Mouse (Mus musculus) neural tube, embryonic 11.5 days (tissue): ENCODE data around the gene Slc25a22. TPM values are rescaled to one million over a fixed set of nuclear protein-coding genes. Genes with fewer than 3 reads are reported as not detected.
A peak's percentile ranks its signal among the peaks of the same experiment; 100 is the strongest.

Source experiments
- ATAC-seq: fragments of 200-750 bp; cut with Nextera tagmentation; 2 replicates; pipeline ENCODE4 v1.8.0; 2017; ENCODE audit warnings: moderate number of reproducible peaks, mild to moderate bottlenecking, moderate TSS enrichment, moderate library complexity; ENCODE audit not compliant: insufficient read depth, low FRiP score, low TSS enrichment
- DNase-seq: peaks from one replicate; pipeline ENCODE4 v3.0.0-alpha.2; 2015; ENCODE audit warnings: low spot score
- H3K27ac ChIP-seq: fragments of 300-500 bp; sonication (generic); 2 replicates; pipeline ENCODE4 v1.5.1; 2014; ENCODE audit warnings: low read depth, mild to moderate bottlenecking, low read length
- H3K27me3 ChIP-seq: fragments of 300-500 bp; sonication (generic); 2 replicates; pipeline ENCODE4 v1.6.1; 2014; ENCODE audit warnings: mild to moderate bottlenecking, low read length, mixed read lengths; ENCODE audit not compliant: control insufficient read depth, insufficient read depth
- H3K36me3 ChIP-seq: fragments of 300-500 bp; sonication (generic); 2 replicates; pipeline ENCODE4 v1.6.1; 2014; ENCODE audit warnings: mild to moderate bottlenecking, low read length, moderate library complexity, mixed read lengths; ENCODE audit not compliant: control insufficient read depth, insufficient read depth
- H3K4me1 ChIP-seq: fragments of 300-500 bp; sonication (generic); 2 replicates; pipeline ENCODE4 v1.6.1; 2014; ENCODE audit warnings: low read length, mixed read lengths; ENCODE audit not compliant: control insufficient read depth, insufficient read depth
- H3K4me2 ChIP-seq: fragments of 300-500 bp; sonication (generic); 2 replicates; pipeline ENCODE4 v1.6.1; 2014; ENCODE audit warnings: low read depth, mild to moderate bottlenecking, moderate library complexity
- H3K4me3 ChIP-seq: fragments of 300-500 bp; sonication (generic); 2 replicates; pipeline ENCODE4 v1.5.1; 2014; ENCODE audit warnings: low read depth, low read length
- H3K9ac ChIP-seq: fragments of 300-500 bp; sonication (generic); 2 replicates; pipeline ENCODE4 v1.6.1; 2014; ENCODE audit warnings: mild to moderate bottlenecking, low read length
- H3K9me3 ChIP-seq: fragments of 300-500 bp; sonication (generic); 2 replicates; pipeline ENCODE4 v1.6.1; 2016; ENCODE audit warnings: low read length; ENCODE audit not compliant: control insufficient read depth
- WGBS: fragments of 180-500 bp; shearing (Covaris S2); extraction: QIAGEN DNeasy Blood & Tissue Kit; methylation state at CpG from one replicate; pipeline ENCODE4 v1.1.7; 2014; 5-methylcytosine and 5-hydroxymethylcytosine counted together
- polyA plus RNA-seq: library from polyadenylated mRNA; unstranded; fragments of >200 nt; fragmentation: Nextera tagmentation; extraction: Ambion mirVana; gene quantifications from 2 replicates; pipeline ENCODE4 v1.2.1, GENCODE M21; 2014

Slc25a22 gene
- 45.2 and 45.8 TPM in 2 replicates for polyA plus RNA-seq

DNA sequence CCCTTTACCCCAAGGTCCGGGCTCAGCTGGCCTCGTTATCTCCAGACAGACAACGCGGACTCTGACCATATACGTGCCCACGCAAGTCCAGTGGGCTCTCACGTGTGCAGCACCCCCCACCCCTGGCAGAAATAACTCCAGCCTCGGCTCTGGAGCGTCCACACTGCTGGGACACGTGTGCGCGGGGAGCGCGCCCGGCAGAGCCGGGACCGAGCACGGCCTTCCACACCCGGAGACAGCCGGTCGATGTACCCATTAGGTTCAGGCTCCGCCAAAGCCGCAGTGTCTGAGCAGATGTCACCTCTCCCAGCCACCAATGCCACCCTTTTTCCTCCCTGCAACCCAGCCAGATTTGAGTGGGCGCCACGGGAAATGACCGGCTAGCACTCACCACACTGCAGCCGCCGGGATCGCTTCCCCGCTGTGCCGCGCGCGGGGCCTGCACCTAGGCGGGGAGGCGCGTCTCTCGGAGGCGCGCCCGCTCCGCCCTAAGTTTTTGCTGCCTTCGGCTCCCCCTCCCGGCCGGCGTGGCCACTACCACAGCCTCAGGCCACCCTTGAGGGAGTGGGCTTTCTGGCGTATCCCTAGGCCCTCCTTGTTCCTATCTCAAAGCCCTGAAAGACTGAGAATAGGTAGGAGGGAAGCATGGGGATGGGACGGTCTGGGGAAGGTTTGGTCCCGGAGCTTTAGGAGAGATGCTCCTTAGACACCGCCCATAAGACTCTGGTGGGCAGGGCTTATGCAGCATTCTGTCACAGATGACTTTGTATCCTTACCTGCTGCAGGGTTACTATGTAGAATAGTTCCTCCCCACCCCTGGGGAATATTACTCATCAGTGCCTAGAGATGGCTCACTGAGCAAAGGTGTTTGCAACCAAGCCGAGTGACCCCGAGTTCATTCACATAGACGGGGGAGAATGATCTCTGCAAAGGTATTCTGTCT, at the start of gene Slc25a22:
Gene Slc25a22, minus strand, starts transcription at position 715 of the 943 bp plus-strand sequence.
- H3K4me1 ChIP-seq: peaks cover 31% of the 10 kb centered on the region
- H3K4me3 ChIP-seq: peak within 1 kb of the TSS; percentile 63
- DNase-seq (peak; percentile 90), ATAC-seq (peak; percentile 68)
- 0 out of 2 replicates have a peak within 1 kb of the TSS, but pooled peaks have one; percentile 23 for H3K27ac ChIP-seq
- H3K9ac ChIP-seq: peak within 1 kb of the TSS; percentile 77
- no peaks in the 10 kb centered on the region for H3K27me3 ChIP-seq
- peaks cover 5% of the 10 kb centered on the region for H3K36me3 ChIP-seq
- WGBS: 7% methylated on average over 53 of the region's 53 CpGs
- H3K9me3 ChIP-seq: no peaks in the 10 kb centered on the region
- peak within 1 kb of the TSS; percentile 85 for H3K4me2 ChIP-seq

DNA sequence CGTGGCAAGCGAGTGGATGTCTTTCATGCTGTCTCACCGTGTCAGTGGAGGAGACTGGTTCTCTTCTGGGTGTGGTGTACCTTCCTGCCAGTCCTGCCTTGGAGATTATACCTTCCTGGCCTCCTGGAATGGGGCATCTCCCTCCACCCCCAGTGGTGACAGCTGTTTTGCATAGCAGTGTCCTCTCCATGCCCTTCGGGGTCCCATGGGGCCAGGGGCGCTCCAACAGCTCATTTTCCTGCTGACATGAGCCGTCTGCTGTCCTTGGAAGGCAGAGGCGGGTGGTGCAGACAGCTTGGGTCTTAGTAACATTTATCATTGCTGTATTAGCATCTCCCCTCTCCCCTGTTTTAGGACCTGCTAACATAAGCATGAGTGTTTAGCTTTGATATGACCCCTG, 49.4 kb upstream of the Slc25a22 start:
- peaks cover 3% of the 10 kb centered on the region; the same call in 1 of the 2 replicates for H3K4me1 ChIP-seq
- no peak for ATAC-seq
- H3K36me3 ChIP-seq: no peaks in the 10 kb centered on the region
- 72% methylated on average over 7 of the region's 7 CpGs for WGBS
- no peak overlapping the region for H3K27ac ChIP-seq
- H3K4me2 ChIP-seq: no peak overlapping the region
- no peak overlapping the region for H3K4me3 ChIP-seq
- no peak for DNase-seq
- H3K27me3 ChIP-seq: peaks cover 6% of the 10 kb centered on the region; the same call in 1 of the 2 replicates
- 0 out of 2 replicates have a peak overlapping the region, but pooled peaks have one; percentile 15 for H3K9ac ChIP-seq
- no peaks in the 10 kb centered on the region for H3K9me3 ChIP-seq

- no peak overlapping the region for H3K9ac ChIP-seq
- 96% methylated on average over 1 of the region's 1 CpGs for WGBS
- no peak overlapping the region for H3K27ac ChIP-seq
- no peak for ATAC-seq
- H3K36me3 ChIP-seq: no peaks in the 10 kb centered on the region
- H3K27me3 ChIP-seq: peaks cover 6% of the 10 kb centered on the region; the same call in 1 of the 2 replicates
- H3K4me2 ChIP-seq: no peak overlapping the region
- H3K4me3 ChIP-seq: no peak overlapping the region
- no peaks in the 10 kb centered on the region for H3K9me3 ChIP-seq
- H3K4me1 ChIP-seq: peaks cover 10% of the 10 kb centered on the region
- no peak for DNase-seq
Observed at GRCm38 (mm10) chr7:141486239-141486638, 48.5 kb upstream of the Slc25a22 start.

DNA sequence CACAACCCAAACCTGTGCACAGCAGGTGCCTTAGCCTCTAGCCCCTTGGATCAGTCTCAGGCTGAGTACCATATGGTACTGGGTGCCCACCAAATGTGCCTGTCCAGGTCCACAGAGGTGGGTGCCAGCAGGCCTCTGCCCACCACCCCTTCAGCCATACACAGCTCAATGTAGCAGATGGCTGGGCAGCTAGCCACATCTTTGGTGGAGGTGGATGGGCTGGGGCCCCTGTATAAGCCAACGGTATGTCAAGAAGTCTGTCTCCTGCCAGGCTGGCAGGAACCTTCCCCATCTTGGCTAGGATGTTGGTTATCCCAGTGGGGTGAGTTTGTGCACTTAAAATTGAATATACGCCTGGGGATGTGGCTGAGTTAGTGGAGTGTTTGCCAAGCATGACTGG, 47.9 kb upstream of the Slc25a22 start:
- Histone ChIP-seq H3K27me3 (peaks cover 6% of the 10 kb centered on the region; the same call in 1 of the 2 replicates), H3K36me3 (no peaks in the 10 kb centered on the region), H3K9ac (no peak overlapping the region), H3K4me1 (peaks cover 13% of the 10 kb centered on the region), H3K4me2 (no peak overlapping the region), H3K9me3 (no peaks in the 10 kb centered on the region), H3K4me3 (no peak overlapping the region), H3K27ac (no peak overlapping the region)
- DNase-seq: no peak
- WGBS: 91% methylated on average over 2 of the region's 2 CpGs
- no peak for ATAC-seq

DNA sequence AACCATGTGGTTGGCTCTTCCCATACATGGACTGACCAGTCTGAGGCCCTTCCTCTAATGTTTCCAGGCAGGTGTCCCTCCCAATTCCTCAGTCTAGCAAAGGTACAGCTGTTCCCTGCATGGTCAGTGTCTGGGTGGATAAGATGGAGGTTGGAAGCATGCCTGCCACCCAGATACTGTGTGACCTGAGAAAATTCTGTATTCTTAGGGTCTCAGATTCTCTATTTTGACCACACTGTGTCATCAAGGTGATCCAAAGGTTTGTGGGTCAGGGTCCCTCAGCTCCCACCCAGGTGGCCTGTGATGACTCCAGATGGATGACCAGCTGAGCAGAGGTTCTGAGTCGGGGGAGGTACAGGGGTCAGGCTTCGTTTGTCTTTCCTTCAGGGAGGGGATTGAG, 47.5 kb upstream of the Slc25a22 start:
- Histone ChIP-seq H3K4me2 (no peak overlapping the region), H3K36me3 (no peaks in the 10 kb centered on the region), H3K9me3 (no peaks in the 10 kb centered on the region), H3K4me1 (peaks cover 13% of the 10 kb centered on the region), H3K27me3 (peaks cover 6% of the 10 kb centered on the region), H3K9ac (no peak overlapping the region), H3K27ac (no peak overlapping the region), H3K4me3 (no peak overlapping the region)
- ATAC-seq: no peak
- WGBS: 84% methylated on average over 2 of the region's 2 CpGs
- no peak for DNase-seq

DNA sequence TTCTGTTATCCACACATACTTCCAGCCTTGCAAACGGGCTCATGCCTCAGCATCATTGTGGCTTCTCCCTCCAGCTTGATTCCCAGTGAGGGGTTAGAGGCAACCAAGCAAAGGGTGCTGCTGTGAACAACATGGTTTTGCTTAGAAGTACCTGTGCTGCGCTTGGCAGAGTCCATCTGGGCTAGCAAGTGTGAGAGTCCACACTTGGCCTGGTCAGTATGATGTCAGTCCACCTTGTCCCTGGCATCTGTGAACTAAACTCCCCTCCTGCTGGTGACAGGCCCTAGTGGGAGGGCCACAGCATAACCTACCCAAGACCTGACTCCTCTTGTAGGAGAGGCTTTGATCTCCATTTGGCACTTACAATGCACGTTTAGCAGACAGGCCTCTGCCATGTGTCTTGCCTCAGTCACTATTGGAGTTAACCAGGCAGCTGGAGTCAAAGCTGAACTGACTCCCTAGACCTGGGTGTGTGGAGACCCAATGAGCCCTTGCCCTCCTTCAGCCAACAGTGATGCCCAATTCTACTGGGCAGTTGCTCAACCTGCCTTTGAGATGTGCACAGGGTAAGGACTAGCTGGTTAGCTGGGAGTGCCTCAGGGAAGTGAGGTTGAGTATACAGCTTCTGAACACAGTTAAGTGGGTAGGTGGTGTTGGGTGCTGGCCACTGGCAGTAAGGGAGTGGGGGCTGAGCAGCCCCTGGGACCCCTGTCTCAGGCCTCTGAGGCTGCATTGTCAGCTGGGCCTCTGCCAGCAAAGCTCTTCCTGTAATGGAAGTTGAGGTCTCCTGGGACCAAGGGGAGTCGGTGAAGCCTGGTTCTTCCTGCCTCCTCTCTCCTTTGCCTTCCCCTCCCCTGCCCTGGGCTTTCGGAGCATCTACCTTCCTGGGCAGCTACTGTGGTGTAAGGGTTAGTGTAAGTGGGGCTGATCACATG, 46.8 kb upstream of the Slc25a22 start:
- Histone ChIP-seq H3K9ac (no peak overlapping the region), H3K4me2 (no peak overlapping the region), H3K27me3 (peaks cover 6% of the 10 kb centered on the region), H3K9me3 (no peaks in the 10 kb centered on the region), H3K27ac (no peak overlapping the region), H3K4me3 (no peak overlapping the region), H3K36me3 (no peaks in the 10 kb centered on the region), H3K4me1 (peaks cover 13% of the 10 kb centered on the region)
- 68% methylated on average over 5 of the region's 5 CpGs for WGBS
- ATAC-seq: no peak
- DNase-seq: no peak

DNA sequence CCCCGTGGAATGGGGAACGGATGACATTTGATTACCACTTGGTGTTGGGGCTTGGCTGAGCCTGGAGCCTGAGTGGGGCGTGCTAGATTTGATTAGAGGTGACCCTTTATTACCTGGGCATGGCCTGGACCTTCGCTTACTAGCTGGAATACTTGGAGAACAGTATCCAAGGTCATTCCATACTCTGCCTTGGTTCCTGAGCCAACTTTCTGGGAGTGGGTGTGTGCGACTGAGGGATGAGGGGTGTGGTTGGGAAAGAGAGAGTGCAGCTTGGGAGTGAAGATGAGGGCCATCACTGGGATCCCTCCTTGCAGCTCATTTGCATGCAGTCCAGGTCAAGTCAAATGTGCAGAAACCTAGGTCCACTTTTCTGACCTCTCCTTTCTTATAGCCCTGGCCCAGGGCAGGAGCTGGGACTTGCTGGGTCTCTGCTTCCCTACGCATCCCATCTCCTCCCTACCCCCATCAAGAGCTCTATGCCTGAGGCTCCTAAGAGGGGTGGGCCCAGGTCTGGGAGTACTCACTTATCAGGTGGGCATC, 45.5 kb upstream of the Slc25a22 start:
- no peak for DNase-seq
- ATAC-seq: no peak
- 83% methylated on average over 6 of the region's 6 CpGs for WGBS
- no peak overlapping the region for H3K4me2 ChIP-seq
- peaks cover 6% of the 10 kb centered on the region for H3K27me3 ChIP-seq
- no peak overlapping the region for H3K27ac ChIP-seq
- no peaks in the 10 kb centered on the region for H3K36me3 ChIP-seq
- peaks cover 13% of the 10 kb centered on the region for H3K4me1 ChIP-seq
- H3K9me3 ChIP-seq: no peaks in the 10 kb centered on the region
- no peak overlapping the region for H3K9ac ChIP-seq
- no peak overlapping the region; the same call in 1 of the 2 replicates for H3K4me3 ChIP-seq

- WGBS: 5% methylated on average over 11 of the region's 11 CpGs
- H3K36me3 ChIP-seq: no peaks in the 10 kb centered on the region
- H3K27me3 ChIP-seq: peaks cover 6% of the 10 kb centered on the region
- no peak overlapping the region for H3K27ac ChIP-seq
- H3K4me2 ChIP-seq: peak overlapping the region; percentile 97
- peak overlapping the region; percentile 60 for H3K9ac ChIP-seq
- H3K4me3 ChIP-seq: peak overlapping the region; percentile 57
- H3K4me1 ChIP-seq: peaks cover 13% of the 10 kb centered on the region
- H3K9me3 ChIP-seq: no peaks in the 10 kb centered on the region
- ATAC-seq (no peak), DNase-seq (no peak)
Observed at GRCm38 (mm10) chr7:141482531-141483024, 44.9 kb upstream of the Slc25a22 start.
